Mouse (Mus musculus): ENCODE results near the gene Rhox4b.
"Not testable (repeated sequence)": the region's sequence is repeated elsewhere in the genome, so short reads cannot be mapped to it uniquely, and the experiment has no call there.

The Rhox4b gene

GRCm38 (mm10) chrX:37432194-37432593 is at the start of gene Rhox4b:
Gene Rhox4b (plus strand): TSS chrX:37432494.
- DNase-seq (ENCODE audit: low spot score) = not testable (repeated sequence)

GRCm38 (mm10) chrX:37390548-37390947 is 41.7 kb upstream of the Rhox4b start, which contains the start of gene Rhox4a2:
Gene Rhox4a2 (plus strand): TSS chrX:37390848.
- DNase-seq (ENCODE audit: low spot score) = not testable (repeated sequence)

- DNase-seq (ENCODE audit: low spot score) = not testable (repeated sequence)
These were observed 20.5 kb upstream of the Rhox4b start, which contains the start of gene Rhox2b for GRCm38 (mm10) chrX:37411767-37412166. Gene Rhox2b (plus strand): TSS chrX:37412067.

- DNase-seq (ENCODE audit: low spot score) = not testable (repeated sequence)
These were observed 21.1 kb downstream of the Rhox4b start, which contains the start of gene Rhox2c for GRCm38 (mm10) chrX:37453380-37453779. Gene Rhox2c (plus strand): TSS chrX:37453680.

- not testable (repeated sequence) for DNase-seq (ENCODE audit: low spot score)
These were observed 26.0 kb downstream of the Rhox4b start, which contains the start of gene Rhox3c for GRCm38 (mm10) chrX:37458285-37458684. Gene Rhox3c (plus strand): TSS chrX:37458585.

GRCm38 (mm10) chrX:37480037-37480436 is 47.7 kb downstream of the Rhox4b start, which contains the start of gene Rhox4c:
Gene Rhox4c (plus strand): TSS chrX:37480337.
- DNase-seq (ENCODE audit: low spot score) = not testable (repeated sequence)

All from yolk sac, embryonic 10.5 days (tissue).